Mouse (Mus musculus): ENCODE data around the gene Prune2.

- TF ChIP-seq CTCF (IDR thresholded peaks at IDR 0.05; ENCODE audit: low read depth, low read length), result no peak
- no peak for TF ChIP-seq POLR2A (IDR thresholded peaks at IDR 0.05; ENCODE audit: insufficient read depth, low read length)
Measured at GRCm38 (mm10) chr19:17159676-17160075, 203.8 kb downstream of the Prune2 start.
